Mouse (Mus musculus): ENCODE data around the gene Klhl34.

Gene Klhl34

GRCm38 (mm10) chrX:157818207-157818920 lies at the start of gene Klhl34:
Gene Klhl34 (plus strand): TSS chrX:157818435.
- DNase-seq: no peak

GRCm38 (mm10) chrX:157801669-157802068 lies 16.6 kb upstream of the Klhl34 start:
- DNase-seq: no peak

GRCm38 (mm10) chrX:157809721-157810120 lies 8.5 kb upstream of the Klhl34 start:
- no peak for DNase-seq

GRCm38 (mm10) chrX:157817571-157818206 lies 546 bp upstream of the Klhl34 start:
- no peak for DNase-seq

GRCm38 (mm10) chrX:157818921-157819260 lies 656 bp downstream of the Klhl34 start:
- DNase-seq: no peak

- no peak for DNase-seq
These were observed 11.7 kb downstream of the Klhl34 start for GRCm38 (mm10) chrX:157829983-157830382.
